Mouse (Mus musculus): Measurements from ENCODE around the gene Gbp7.

DNA sequence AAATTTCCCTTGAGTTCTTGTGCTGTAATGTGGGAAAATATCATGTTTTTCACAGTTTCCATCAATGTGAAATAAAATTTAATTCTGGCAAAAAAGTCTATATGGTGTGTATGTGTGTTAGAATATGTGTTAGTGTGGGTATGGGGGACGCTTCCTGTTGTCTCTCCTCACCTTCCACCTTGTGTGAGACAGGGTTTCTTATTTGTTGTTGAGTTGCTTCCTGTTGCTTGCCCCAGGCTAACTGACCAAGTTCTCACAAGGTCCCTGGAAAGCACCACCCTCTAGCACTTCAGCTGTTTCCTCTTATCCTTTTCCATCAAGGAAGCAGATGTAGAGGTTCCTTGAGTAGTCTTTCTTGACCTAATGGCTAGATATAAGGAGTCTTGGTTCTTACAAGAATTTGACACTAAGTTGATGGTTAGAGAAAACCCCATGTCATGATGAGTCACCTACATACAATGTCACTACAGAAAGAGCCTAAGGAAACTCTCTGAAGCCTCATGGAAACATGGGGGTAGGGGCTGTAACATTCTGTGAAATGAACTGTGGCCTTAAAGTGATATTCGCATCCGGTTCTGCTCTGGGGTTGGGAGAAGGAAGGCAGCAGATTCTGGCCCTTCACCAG, 20.0 kb downstream of the Gbp7 start:
- TF ChIP-seq GATA1 (IDR thresholded peaks at IDR 0.05; ENCODE audit: low read length) (no peak), TAL1 (IDR thresholded peaks at IDR 0.05; ENCODE audit: low read length) (no peak)
